Mouse (Mus musculus) kidney, postnatal 0 days (tissue): ENCODE results near the gene Calml4. TPM values are rescaled to one million over a fixed set of nuclear protein-coding genes. Genes with fewer than 3 reads are reported as not detected.

Experiments
- ATAC-seq: fragments of 200-750 bp; cut with Nextera tagmentation; replicated peaks from 2 replicates; pipeline ENCODE4 v1.8.0; 2017; ENCODE audit warnings: low read depth, moderate number of reproducible peaks, moderate TSS enrichment, moderate library complexity; ENCODE audit not compliant: low FRiP score
- DNase-seq: peaks from one replicate; pipeline ENCODE4 v3.0.0-alpha.2; 2016; ENCODE audit warnings: low spot score
- H3K27ac ChIP-seq: fragments of 300-500 bp; sonication (generic); 2 replicates; pipeline ENCODE4 v1.5.1; 2014; ENCODE audit warnings: mild to moderate bottlenecking
- H3K27me3 ChIP-seq: fragments of 300-500 bp; sonication (generic); 2 replicates; pipeline ENCODE4 v1.6.1; 2014; ENCODE audit warnings: low read length, mixed read lengths; ENCODE audit not compliant: insufficient read depth
- H3K36me3 ChIP-seq: fragments of 300-500 bp; sonication (generic); 2 replicates; pipeline ENCODE4 v1.6.1; 2014; ENCODE audit warnings: low read length, mixed read lengths; ENCODE audit not compliant: insufficient read depth
- H3K4me1 ChIP-seq: fragments of 300-500 bp; sonication (generic); replicated peaks from 2 replicates; pipeline ENCODE4 v1.6.1; 2014; ENCODE audit warnings: antibody characterized with exemption, low read length, mixed read lengths; ENCODE audit not compliant: insufficient read depth
- H3K4me2 ChIP-seq: fragments of 300-500 bp; sonication (generic); 2 replicates; pipeline ENCODE4 v1.6.1; 2014; ENCODE audit warnings: mild to moderate bottlenecking, low read length, moderate library complexity, mixed read lengths
- H3K4me3 ChIP-seq: fragments of 300-500 bp; sonication (generic); replicated peaks from 2 replicates; pipeline ENCODE4 v1.5.1; 2014; ENCODE audit warnings: low read depth, low read length
- H3K9ac ChIP-seq: fragments of 300-500 bp; sonication (generic); 2 replicates; pipeline ENCODE4 v1.6.1; 2014; ENCODE audit warnings: low read depth, low read length
- H3K9me3 ChIP-seq: fragments of 300-500 bp; sonication (generic); replicated peaks from 2 replicates; pipeline ENCODE4 v1.6.1; 2016; ENCODE audit warnings: low read length, inconsistent platforms, mixed read lengths
- CTCF ChIP-seq: IDR thresholded peaks from 2 replicates; pipeline ENCODE4 v1.5.1; 2016; ENCODE audit warnings: antibody characterized with exemption, low read depth, mild to moderate bottlenecking, moderate library complexity
- WGBS: fragments of 180-500 bp; shearing (Covaris S2); extraction: QIAGEN DNeasy Blood & Tissue Kit; methylation state at CpG from one replicate; pipeline ENCODE4 v1.1.7; 2014; 5-methylcytosine and 5-hydroxymethylcytosine counted together
- polyA plus RNA-seq: library from polyadenylated mRNA; unstranded; fragments of >200 nt; fragmentation: Nextera tagmentation; extraction: Ambion mirVana; gene quantifications from 2 replicates; pipeline ENCODE4 v1.2.1, GENCODE M21; 2015

Gene Calml4
- polyA plus RNA-seq, result 301 and 303 TPM in 2 replicates

- Histone ChIP-seq H3K4me3 (peak within 1 kb of the TSS; percentile 27), H3K27me3 (no peaks in the 10 kb centered on the region), H3K9me3 (no peaks in the 10 kb centered on the region), H3K36me3 (no peaks in the 10 kb centered on the region), H3K27ac (peak within 1 kb of the TSS; percentile 94), H3K9ac (peak within 1 kb of the TSS; percentile 49), H3K4me2 (peak within 1 kb of the TSS; percentile 54), H3K4me1 (peaks cover 30% of the 10 kb centered on the region)
- ATAC-seq (peak; percentile 86), DNase-seq (peak; percentile 92)
- no peak for TF ChIP-seq CTCF
- 2% methylated on average over 16 of the region's 20 CpGs for WGBS
Observed at GRCm38 (mm10) chr9:62857719-62858261, at the start of gene Calml4. TSS of gene Calml4 (plus strand) at chr9:62858080.

- peaks cover 10% of the 10 kb centered on the region; the same call in 1 of the 2 replicates for H3K4me1 ChIP-seq
- TF ChIP-seq CTCF, result no peak
- H3K27me3 ChIP-seq, result no peaks in the 10 kb centered on the region
- H3K4me3 ChIP-seq, result peak overlapping the region; percentile 90
- no peak overlapping the region for H3K27ac ChIP-seq
- no peak for DNase-seq
- H3K9ac ChIP-seq, result peak overlapping the region; percentile 90
- WGBS, result 11% methylated on average over 8 of the region's 8 CpGs
- no peak for ATAC-seq
- no peaks in the 10 kb centered on the region for H3K9me3 ChIP-seq
- H3K36me3 ChIP-seq, result no peaks in the 10 kb centered on the region
- peak overlapping the region; percentile 88 for H3K4me2 ChIP-seq
Observed at GRCm38 (mm10) chr9:62810095-62810494, 47.8 kb upstream of the Calml4 start.

DNA sequence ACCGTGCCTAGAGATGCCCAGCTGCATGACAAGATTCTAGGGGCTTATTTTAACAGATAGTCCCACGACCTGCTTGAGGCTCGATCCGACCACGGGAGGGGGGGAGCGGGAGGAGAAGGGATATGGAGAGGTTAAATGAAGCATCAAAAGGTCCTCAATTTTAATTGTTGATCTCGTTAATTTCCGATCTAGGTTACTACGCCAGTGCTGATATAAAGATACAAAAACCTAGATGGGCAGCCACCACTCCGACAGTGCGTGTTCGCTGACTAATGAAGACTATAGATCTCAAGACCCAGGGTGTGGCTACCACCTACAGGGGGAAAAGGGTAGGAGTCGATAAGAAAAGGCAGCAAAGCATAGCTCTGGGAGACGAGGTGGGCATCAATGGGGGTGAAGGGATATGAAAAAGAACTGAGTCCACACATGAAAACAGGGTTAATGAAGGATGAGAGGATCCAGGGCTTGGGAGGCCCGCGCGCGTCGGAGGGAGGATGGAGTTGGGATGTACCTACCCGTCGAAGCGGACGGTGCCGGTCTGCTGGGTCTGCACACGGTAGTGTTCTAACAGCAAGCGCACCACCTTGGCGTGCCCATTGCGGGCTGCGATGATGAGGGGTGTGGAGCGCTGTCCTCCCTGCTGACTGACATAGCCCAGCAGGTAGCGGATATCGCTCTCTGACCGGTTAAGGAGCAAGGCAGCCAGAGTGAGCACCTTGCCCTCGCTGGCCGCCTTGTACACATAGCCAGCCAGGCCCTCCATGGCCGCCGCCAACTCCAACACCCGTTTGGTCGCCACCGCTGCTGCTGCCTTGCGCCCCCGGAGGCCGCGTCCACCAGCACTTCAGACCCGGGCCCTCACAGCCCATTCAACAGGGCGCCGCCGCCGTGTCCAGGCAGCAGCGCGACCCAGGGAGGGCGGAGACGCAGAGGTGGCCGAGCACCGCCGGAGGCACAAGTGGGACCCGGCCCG is 47.1 kb upstream of the Calml4 start:
- Histone ChIP-seq H3K9me3 (no peaks in the 10 kb centered on the region), H3K27me3 (no peaks in the 10 kb centered on the region), H3K4me2 (peak overlapping the region; percentile 88), H3K27ac (peak overlapping the region; percentile 96), H3K9ac (peak overlapping the region; percentile 90), H3K36me3 (no peaks in the 10 kb centered on the region), H3K4me3 (peak overlapping the region; percentile 90), H3K4me1 (peaks cover 10% of the 10 kb centered on the region; the same call in 1 of the 2 replicates)
- peak; percentile 71 for DNase-seq
- TF ChIP-seq CTCF, result peak; percentile 43
- peak; percentile 67 for ATAC-seq
- WGBS, result under 1% methylated on average over 57 of the region's 58 CpGs

GRCm38 (mm10) chr9:62811516-62812121 is 46.3 kb upstream of the Calml4 start, which contains the start of gene Fem1b:
TSS of gene Fem1b (minus strand) at chr9:62811934.
- WGBS, result under 1% methylated on average over 68 of the region's 68 CpGs

DNA sequence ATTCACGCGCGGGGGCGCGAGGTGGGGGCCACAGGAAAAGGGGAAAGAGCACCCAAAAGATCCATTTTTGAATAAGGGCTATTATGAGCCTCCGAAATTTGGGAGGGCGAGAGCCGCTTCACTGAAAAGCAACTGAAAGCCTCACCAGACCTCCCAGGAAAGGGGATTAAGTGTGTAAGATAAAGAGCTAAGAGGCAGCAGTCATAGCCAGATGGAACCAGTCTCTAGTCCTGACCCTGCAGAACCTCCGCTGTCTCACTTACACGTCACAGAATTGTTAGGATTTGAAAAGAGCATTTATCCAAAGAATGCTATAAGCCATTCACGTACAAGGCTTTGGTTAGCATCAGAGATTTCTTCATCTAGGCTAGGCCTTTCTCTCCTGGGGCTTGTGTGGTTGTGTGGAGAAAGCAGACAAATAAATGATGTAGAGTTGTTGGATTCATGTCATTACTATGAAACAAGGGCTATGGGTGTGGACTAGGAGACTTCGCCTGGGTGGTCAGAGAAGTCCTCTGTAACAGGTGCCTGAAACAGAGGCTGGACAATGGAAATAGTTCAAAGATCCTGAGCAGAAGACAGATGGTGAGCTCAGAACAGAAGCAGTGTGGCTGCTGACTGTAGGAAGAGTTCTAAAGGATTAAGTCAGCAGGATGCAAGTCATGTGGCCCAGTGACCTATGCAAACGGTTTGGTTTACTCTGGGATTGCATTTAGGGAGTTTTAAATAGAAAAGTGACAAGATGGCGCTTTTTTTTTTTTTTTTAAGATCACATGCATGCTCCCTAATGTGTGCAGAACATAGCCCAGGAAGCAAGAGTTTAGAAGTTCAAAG is 45.4 kb upstream of the Calml4 start:
- TF ChIP-seq CTCF, result no peak
- H3K27me3 ChIP-seq, result no peaks in the 10 kb centered on the region
- H3K36me3 ChIP-seq, result no peaks in the 10 kb centered on the region
- H3K27ac ChIP-seq, result peak overlapping the region; percentile 96
- WGBS, result 15% methylated on average over 14 of the region's 14 CpGs
- H3K9me3 ChIP-seq, result no peaks in the 10 kb centered on the region
- H3K4me2 ChIP-seq, result peak overlapping the region; percentile 88
- ATAC-seq (no peak), DNase-seq (peak; percentile 66)
- H3K9ac ChIP-seq, result peak overlapping the region; percentile 90
- peaks cover 10% of the 10 kb centered on the region; the same call in 1 of the 2 replicates for H3K4me1 ChIP-seq
- H3K4me3 ChIP-seq, result peak overlapping the region; percentile 90

More at GRCm38 (mm10) chr9:62811516-62812121, 46.3 kb upstream of the Calml4 start, which contains the start of gene Fem1b:
- H3K9ac ChIP-seq, result peak within 1 kb of the TSS; percentile 90
- peaks cover 10% of the 10 kb centered on the region; the same call in 1 of the 2 replicates for H3K4me1 ChIP-seq
- DNase-seq (peak; percentile 98), ATAC-seq (peak; percentile 93)
- H3K4me3 ChIP-seq, result peak within 1 kb of the TSS; percentile 90
- no peaks in the 10 kb centered on the region for H3K36me3 ChIP-seq
- TF ChIP-seq CTCF, result no peak
- H3K9me3 ChIP-seq, result no peaks in the 10 kb centered on the region
- peak within 1 kb of the TSS; percentile 88 for H3K4me2 ChIP-seq
- H3K27ac ChIP-seq, result peak within 1 kb of the TSS; percentile 96
- H3K27me3 ChIP-seq, result no peaks in the 10 kb centered on the region
